Mouse (Mus musculus): ENCODE measurements around the gene Ltbp4. TPM values are rescaled to one million over a fixed set of nuclear protein-coding genes. Genes with fewer than 3 reads are reported as not detected.

The Ltbp4 gene
- polyA plus RNA-seq (2014; fragmentation: Illumina TruSeq; extraction: RNeasy Lipid Tissue Mini Kit (QIAGEN cat#74804)): not detected

GRCm38 (mm10) chr7:27337175-27337853 is at the start of gene Ltbp4:
TSS of gene Ltbp4 (minus strand) at chr7:27337692.

GRCm38 (mm10) chr7:27356861-27357594 is 19.5 kb upstream of the Ltbp4 start, which contains the start of gene Gm20479:
TSS of gene Gm20479 (minus strand) at chr7:27357419.

GRCm38 (mm10) chr7:27355745-27356240 is 18.3 kb upstream of the Ltbp4 start, which contains the start of gene Shkbp1:
TSS of gene Shkbp1 (minus strand) at chr7:27356019.

GRCm38 (mm10) chr7:27258205-27258899 is 79.1 kb downstream of the Ltbp4 start, which contains the start of gene Numbl:
TSS of gene Numbl (plus strand) at chr7:27258433.

Other genes starting within 250 kb of the Ltbp4 start
- gene Cyp2f2, start 217.8 kb downstream of the Ltbp4 start, polyA plus RNA-seq (2014; fragmentation: Illumina TruSeq; extraction: RNeasy Lipid Tissue Mini Kit (QIAGEN cat#74804)): 1.7 TPM
- not detected for gene Cyp2t4, start 184.0 kb downstream of the Ltbp4 start, polyA plus RNA-seq (2014; fragmentation: Illumina TruSeq; extraction: RNeasy Lipid Tissue Mini Kit (QIAGEN cat#74804))
- gene Egln2, start 170.9 kb downstream of the Ltbp4 start, polyA plus RNA-seq (2014; fragmentation: Illumina TruSeq; extraction: RNeasy Lipid Tissue Mini Kit (QIAGEN cat#74804)): 2.4 TPM
- gene Rab4b, start 158.8 kb downstream of the Ltbp4 start, polyA plus RNA-seq (2014; fragmentation: Illumina TruSeq; extraction: RNeasy Lipid Tissue Mini Kit (QIAGEN cat#74804)): 1.2 TPM
- not detected for gene Gm21983, start 156.6 kb downstream of the Ltbp4 start, polyA plus RNA-seq (2014; fragmentation: Illumina TruSeq; extraction: RNeasy Lipid Tissue Mini Kit (QIAGEN cat#74804))
- not detected for gene Mia, start 156.5 kb downstream of the Ltbp4 start, polyA plus RNA-seq (2014; fragmentation: Illumina TruSeq; extraction: RNeasy Lipid Tissue Mini Kit (QIAGEN cat#74804))
- gene BC024978, start 141.9 kb downstream of the Ltbp4 start, polyA plus RNA-seq (2014; fragmentation: Illumina TruSeq; extraction: RNeasy Lipid Tissue Mini Kit (QIAGEN cat#74804)): 7.6 TPM
- 6.0 TPM for gene Snrpa, start 141.4 kb downstream of the Ltbp4 start, polyA plus RNA-seq (2014; fragmentation: Illumina TruSeq; extraction: RNeasy Lipid Tissue Mini Kit (QIAGEN cat#74804))
- gene Itpkc, start 109.0 kb downstream of the Ltbp4 start, polyA plus RNA-seq (2014; fragmentation: Illumina TruSeq; extraction: RNeasy Lipid Tissue Mini Kit (QIAGEN cat#74804)): 0.48 TPM
- 0.68 TPM for gene Coq8b, start 104.7 kb downstream of the Ltbp4 start, polyA plus RNA-seq (2014; fragmentation: Illumina TruSeq; extraction: RNeasy Lipid Tissue Mini Kit (QIAGEN cat#74804))
- 0.51 TPM for gene Numbl, start 79.3 kb downstream of the Ltbp4 start, polyA plus RNA-seq (2014; fragmentation: Illumina TruSeq; extraction: RNeasy Lipid Tissue Mini Kit (QIAGEN cat#74804))
- gene Shkbp1, start 18.3 kb upstream of the Ltbp4 start, polyA plus RNA-seq (2014; fragmentation: Illumina TruSeq; extraction: RNeasy Lipid Tissue Mini Kit (QIAGEN cat#74804)): 0.54 TPM
- gene Gm20479, start 19.7 kb upstream of the Ltbp4 start, polyA plus RNA-seq (2014; fragmentation: Illumina TruSeq; extraction: RNeasy Lipid Tissue Mini Kit (QIAGEN cat#74804)): not detected
- not detected for gene Sptbn4, start 110.0 kb upstream of the Ltbp4 start, polyA plus RNA-seq (2014; fragmentation: Illumina TruSeq; extraction: RNeasy Lipid Tissue Mini Kit (QIAGEN cat#74804))
- gene Blvrb, start 110.3 kb upstream of the Ltbp4 start, polyA plus RNA-seq (2014; fragmentation: Illumina TruSeq; extraction: RNeasy Lipid Tissue Mini Kit (QIAGEN cat#74804)): not detected
- gene Sertad3, start 136.1 kb upstream of the Ltbp4 start, polyA plus RNA-seq (2014; fragmentation: Illumina TruSeq; extraction: RNeasy Lipid Tissue Mini Kit (QIAGEN cat#74804)): 2.0 TPM
- gene Sertad1, start 149.2 kb upstream of the Ltbp4 start, polyA plus RNA-seq (2014; fragmentation: Illumina TruSeq; extraction: RNeasy Lipid Tissue Mini Kit (QIAGEN cat#74804)): 0.51 TPM
- gene Prx, start 161.6 kb upstream of the Ltbp4 start, polyA plus RNA-seq (2014; fragmentation: Illumina TruSeq; extraction: RNeasy Lipid Tissue Mini Kit (QIAGEN cat#74804)): 0.14 TPM
- 0.46 TPM for gene Hipk4, start 185.6 kb upstream of the Ltbp4 start, polyA plus RNA-seq (2014; fragmentation: Illumina TruSeq; extraction: RNeasy Lipid Tissue Mini Kit (QIAGEN cat#74804))
- gene Pld3, start 215.5 kb upstream of the Ltbp4 start, polyA plus RNA-seq (2014; fragmentation: Illumina TruSeq; extraction: RNeasy Lipid Tissue Mini Kit (QIAGEN cat#74804)): 0.34 TPM
- gene 2310022A10Rik, start 215.5 kb upstream of the Ltbp4 start, polyA plus RNA-seq (2014; fragmentation: Illumina TruSeq; extraction: RNeasy Lipid Tissue Mini Kit (QIAGEN cat#74804)): 2.0 TPM

Data from ovary, adult 10 weeks (tissue).